Mouse (Mus musculus) CH12.LX (cell line): ENCODE data around the gene Cdk9. TPM values are rescaled to one million over a fixed set of nuclear protein-coding genes. Genes with fewer than 3 reads are reported as not detected.

Experiments
- DNase-seq: peaks from one replicate; pipeline ENCODE4 v3.0.0-alpha.2; 2013; ENCODE audit errors: extremely low read depth
- H3K27ac ChIP-seq: 2 replicates; pipeline ENCODE4 v1.5.1; 2012; ENCODE audit warnings: low read depth, mild to moderate bottlenecking, control low read depth, moderate library complexity; ENCODE audit not compliant: insufficient read depth
- H3K27me3 ChIP-seq: replicated peaks from 2 replicates; pipeline ENCODE3; 2012; ENCODE audit warnings: inconsistent platforms
- H3K36me3 ChIP-seq, 2 experiments: replicated peaks in 1 of 2; 2 replicates each; pipeline versions ENCODE3 to v1.6.1; 2012; ENCODE audit warnings: inconsistent platforms in 1 of 2, low read length in 1 of 2, mild to moderate bottlenecking in 1 of 2, mixed read lengths in 1 of 2, moderate library complexity in 1 of 2; ENCODE audit not compliant: control insufficient read depth in 1 of 2, insufficient read depth in 1 of 2
- H3K4me1 ChIP-seq, 2 experiments: 2 replicates each; pipeline ENCODE4 v1.6.1; 2012; ENCODE audit warnings: inconsistent platforms in 1 of 2, moderate library complexity in 1 of 2; ENCODE audit not compliant: insufficient read depth in 2 of 2, control insufficient read depth in 1 of 2
- H3K4me2 ChIP-seq: 2 replicates; pipeline ENCODE4 v1.6.1; 2012; ENCODE audit warnings: low read depth, mild to moderate bottlenecking, control low read depth; ENCODE audit not compliant: poor library complexity, insufficient read depth, severe bottlenecking
- H3K4me3 ChIP-seq, 3 experiments: fragments of 150-350 bp in 1 of 3; sonication (generic) in 1 of 3; replicated peaks in 1 of 3; 2 replicates each; pipeline versions ENCODE3 to v1.5.1; 2011 to 2012; ENCODE audit warnings: low read depth in 2 of 3, low read length in 2 of 3, mild to moderate bottlenecking in 2 of 3, moderate library complexity in 2 of 3, control low read depth in 1 of 3, improper control_type of control experiment in 1 of 3, inconsistent platforms in 1 of 3, mixed read lengths in 1 of 3; ENCODE audit not compliant: poor library complexity in 1 of 3
- H3K79me2 ChIP-seq: replicated peaks from 2 replicates; pipeline ENCODE4 v1.6.1; 2012; ENCODE audit warnings: mild to moderate bottlenecking, moderate library complexity; ENCODE audit not compliant: control insufficient read depth, poor library complexity, insufficient read depth, severe bottlenecking; ENCODE audit errors: extremely low read depth
- H3K9ac ChIP-seq: 2 replicates; pipeline ENCODE4 v1.6.1; 2012; ENCODE audit warnings: low read depth, mild to moderate bottlenecking, control low read depth, moderate library complexity; ENCODE audit not compliant: insufficient read depth
- H3K9me3 ChIP-seq: replicated peaks from 2 replicates; pipeline ENCODE3; 2012; ENCODE audit warnings: low read length, inconsistent platforms, mixed read lengths
- CHD1 ChIP-seq: IDR thresholded peaks from 2 replicates; pipeline ENCODE4 v1.6.1; 2012; ENCODE audit warnings: low read depth, low read length, improper control_type of control experiment, inconsistent platforms
- CTCF ChIP-seq, 2 experiments: IDR thresholded peaks in 1 of 2; conservative IDR thresholded peaks in 1 of 2; 2 replicates each; pipeline ENCODE4 v1.5.1; 2011 to 2012; ENCODE audit warnings: low read depth in 2 of 2, low read length in 2 of 2, improper control_type of control experiment in 1 of 2, inconsistent platforms in 1 of 2, mild to moderate bottlenecking in 1 of 2, moderate library complexity in 1 of 2
- HCFC1 ChIP-seq: IDR thresholded peaks from 2 replicates; pipeline ENCODE4 v1.6.1; 2012; ENCODE audit warnings: low read depth, mild to moderate bottlenecking, inconsistent platforms, low read length, improper control_type of control experiment
- JUN ChIP-seq: IDR thresholded peaks from 2 replicates; pipeline ENCODE4 v1.6.1; 2011; ENCODE audit warnings: low read depth, mild to moderate bottlenecking, low read length, improper control_type of control experiment, moderate library complexity; ENCODE audit not compliant: insufficient read depth
- KAT2A ChIP-seq: IDR thresholded peaks from 2 replicates; pipeline ENCODE4 v1.6.1; 2012; ENCODE audit warnings: low read length, improper control_type of control experiment, inconsistent platforms; ENCODE audit not compliant: insufficient replicate concordance
- MAFK ChIP-seq: IDR thresholded peaks from 2 replicates; pipeline ENCODE4 v1.6.1; 2011; ENCODE audit warnings: low read length, improper control_type of control experiment; ENCODE audit not compliant: insufficient replicate concordance
- MAZ ChIP-seq: IDR thresholded peaks from 2 replicates; pipeline ENCODE4 v1.6.1; 2012; ENCODE audit warnings: low read depth, mild to moderate bottlenecking, inconsistent platforms, low read length, improper control_type of control experiment, moderate library complexity
- MEF2A ChIP-seq: IDR thresholded peaks from 2 replicates; pipeline ENCODE4 v1.6.1; 2014; ENCODE audit warnings: low read depth, mild to moderate bottlenecking, inconsistent platforms, low read length, improper control_type of control experiment, borderline replicate concordance
- NRF1 ChIP-seq: IDR thresholded peaks from 2 replicates; pipeline ENCODE4 v1.6.1; 2014; ENCODE audit warnings: low read depth, mild to moderate bottlenecking, inconsistent platforms, low read length, improper control_type of control experiment, moderate library complexity
- PAX5 ChIP-seq: IDR thresholded peaks from 2 replicates; pipeline ENCODE4 v1.6.1; 2012; ENCODE audit warnings: low read length, inconsistent platforms, mixed read lengths
- RAD21 ChIP-seq: IDR thresholded peaks from 2 replicates; pipeline ENCODE4 v1.6.1; 2011; ENCODE audit warnings: low read depth, mild to moderate bottlenecking, low read length, improper control_type of control experiment, moderate library complexity
- RCOR1 ChIP-seq: conservative IDR thresholded peaks from 2 replicates; pipeline ENCODE4 v1.6.1; 2012; ENCODE audit warnings: low read depth, mild to moderate bottlenecking, inconsistent platforms, low read length, improper control_type of control experiment
- SMC3 ChIP-seq: IDR thresholded peaks from 2 replicates; pipeline ENCODE4 v1.6.1; 2011; ENCODE audit warnings: low read depth, low read length, improper control_type of control experiment
- USF2 ChIP-seq: conservative IDR thresholded peaks from 2 replicates; pipeline ENCODE4 v1.6.1; 2011; ENCODE audit warnings: low read depth, low read length, improper control_type of control experiment
- ZKSCAN1 ChIP-seq: IDR thresholded peaks from 2 replicates; pipeline ENCODE4 v1.6.1; 2012; ENCODE audit warnings: low read depth, inconsistent platforms, low read length, improper control_type of control experiment, borderline replicate concordance
- ZNF384 ChIP-seq: IDR thresholded peaks from 2 replicates; pipeline ENCODE4 v1.6.1; 2012; ENCODE audit warnings: low read depth, low read length, improper control_type of control experiment, inconsistent platforms
- dilution Hi-C: fragments of 300-500 bp; cut with MboI; formaldehyde crosslinking; loops from 2 replicates; pipeline ENCODE4 v1.14.3; 2020; ENCODE audit warnings: low sequenced_read_pairs; ENCODE audit not compliant: extremely low pct_unique_long_range_greater_than_20kb, extremely low pct_ligation_motif_present
- in situ Hi-C: fragments of 300-500 bp; cut with MboI; formaldehyde crosslinking; loops from 3 replicates; pipeline ENCODE4 v1.14.3; 2019; ENCODE audit warnings: low sequenced_read_pairs, low pct_ligation_motif_present, low pct_unique_long_range_greater_than_20kb, mixed read lengths
- polyA plus RNA-seq: library from polyadenylated mRNA; unstranded; fragments of >175 nt; gene quantifications from 2 replicates; pipeline ENCODE4 v1.2.1, GENCODE M21; 2012; ENCODE audit warnings: low read depth; ENCODE audit not compliant: insufficient read length
- total RNA-seq, 2 experiments: library from RNA; depleted of rRNA; stranded (reverse); fragments of 300-350 nt in 1 of 2; fragments of >200 nt in 1 of 2; gene quantifications; 2 replicates each; pipeline ENCODE4 v1.2.3; 2012 to 2014

Gene Cdk9
- total and polyA plus RNA-seq, 3 experiments: 41.7 to 136 (median 73.7) TPM

GRCm38 (mm10) chr2:32709521-32710137 is 3.2 kb downstream of the Cdk9 start:
- Histone ChIP-seq H3K4me3 (no peak overlapping the region), H3K36me3 (peaks cover 55 to 65% of the 10 kb centered on the region in 2 experiments), H3K27me3 (no peaks in the 10 kb centered on the region), H3K9me3 (no peaks in the 10 kb centered on the region), H3K4me1 (peaks cover 26 to 40% of the 10 kb centered on the region in 2 experiments), H3K4me2 (no peak overlapping the region), H3K79me2 (peaks cover 52% of the 10 kb centered on the region), H3K9ac (no peak overlapping the region), H3K27ac (no peak overlapping the region)
- no peak for TF ChIP-seq RCOR1
- no peak for TF ChIP-seq USF2
- TF ChIP-seq CHD1: no peak
- no peak for TF ChIP-seq NRF1
- TF ChIP-seq MAFK: no peak
- TF ChIP-seq RAD21: no peak
- TF ChIP-seq JUN: no peak
- TF ChIP-seq ZNF384: no peak
- no peak for TF ChIP-seq MAZ
- in situ Hi-C loops (loop anchor here (5.0 kb wide), 1 partner anchor 48 kb away; the partner anchor contains the start of gene Tor2a), dilution Hi-C loops (no loop called here)
- no peak for DNase-seq

GRCm38 (mm10) chr2:32708643-32709042 is 4.2 kb downstream of the Cdk9 start:
- TF ChIP-seq KAT2A (no peak), HCFC1 (no peak), ZKSCAN1 (peak; percentile 45; the same call in 1 of the 2 replicates), PAX5 (no peak), SMC3 (peak; percentile 62), CTCF (conservative IDR thresholded peaks at IDR 0.05 in 1 of 2, IDR thresholded peaks at IDR 0.05 in 1 of 2; ENCODE audit: low read depth in 2 of 2, low read length in 2 of 2) (peak; percentile 65 to 79), MEF2A (no peak), CHD1 (no peak), RAD21 (peak; percentile 51)
- Histone ChIP-seq H3K9ac (no peak overlapping the region), H3K79me2 (peaks cover 52% of the 10 kb centered on the region), H3K9me3 (no peaks in the 10 kb centered on the region), H3K4me3 (no peak overlapping the region), H3K4me2 (no peak overlapping the region), H3K4me1 (peaks cover 16 to 30% of the 10 kb centered on the region in 2 experiments), H3K27me3 (no peaks in the 10 kb centered on the region), H3K36me3 (peaks cover 62 to 74% of the 10 kb centered on the region in 2 experiments), H3K27ac (no peak overlapping the region)
- dilution Hi-C loops (no loop called here), in situ Hi-C loops (no loop called here)
- peak; percentile 77 for DNase-seq
